Mouse (Mus musculus) layer of hippocampus, postnatal 25 days (tissue): ENCODE measurements around the gene Dapp1. TPM values are rescaled to one million over a fixed set of nuclear protein-coding genes. Genes with fewer than 3 reads are reported as not detected.
"Not testable (repeated sequence)": the region's sequence is repeated elsewhere in the genome, so short reads cannot be mapped to it uniquely, and the experiment has no call there.

ENCODE experiments used
- DNase-seq, 2 experiments: peaks; one replicate each; pipeline ENCODE4 v3.0.0; 2022; ENCODE audit warnings: mixed read lengths in 2 of 2, low spot score in 1 of 2; ENCODE audit errors: extremely low spot score in 1 of 2
- total RNA-seq, 2 experiments: library from RNA; stranded (reverse); gene quantifications; 2 replicates each; pipeline ENCODE4 v1.2.3; 2021

Dapp1 gene
- total RNA-seq, 2 experiments from 2014 or later = 4.3 to 6.7 TPM

DNA sequence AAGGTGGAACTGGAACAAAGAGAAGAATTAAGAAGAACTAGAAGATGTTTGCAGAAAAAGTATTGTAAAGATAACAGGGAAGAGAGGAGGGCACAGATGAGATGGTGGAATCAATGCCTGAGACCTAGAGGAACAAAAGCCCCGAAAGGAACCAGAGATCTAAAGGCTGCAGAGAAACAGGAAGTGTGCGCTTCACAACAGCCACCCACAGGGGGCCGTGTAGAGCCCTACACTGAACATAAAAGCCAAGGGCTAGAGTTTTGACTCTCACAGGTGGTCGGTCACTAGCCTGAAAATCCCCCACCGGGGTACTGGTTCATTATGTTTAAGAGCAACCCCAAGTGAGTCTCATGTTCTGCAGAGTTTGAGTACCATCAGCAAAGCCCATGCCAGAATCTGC lies 11.0 kb upstream of the Dapp1 start:
- DNase-seq = no peak

DNA sequence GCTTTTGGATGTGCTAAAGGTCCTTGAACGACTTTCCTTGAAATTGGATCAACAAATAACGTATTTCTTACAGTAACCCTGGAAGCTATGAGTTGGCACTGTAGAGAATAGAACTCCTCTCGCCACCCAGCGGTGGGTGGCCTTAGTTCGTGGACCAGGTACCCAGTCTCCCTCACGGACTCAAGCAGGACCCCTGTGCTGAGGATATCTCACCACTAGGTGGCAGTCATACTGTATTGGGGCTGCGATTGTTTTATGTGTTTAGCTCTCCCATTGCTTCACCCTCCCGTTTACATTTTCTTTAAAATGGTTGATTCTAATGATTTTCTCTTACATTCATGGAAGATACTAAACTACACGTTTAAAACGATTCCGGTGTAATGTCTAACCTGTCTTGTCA lies 9.8 kb upstream of the Dapp1 start:
- DNase-seq = peak; percentile 21 to 74

DNA sequence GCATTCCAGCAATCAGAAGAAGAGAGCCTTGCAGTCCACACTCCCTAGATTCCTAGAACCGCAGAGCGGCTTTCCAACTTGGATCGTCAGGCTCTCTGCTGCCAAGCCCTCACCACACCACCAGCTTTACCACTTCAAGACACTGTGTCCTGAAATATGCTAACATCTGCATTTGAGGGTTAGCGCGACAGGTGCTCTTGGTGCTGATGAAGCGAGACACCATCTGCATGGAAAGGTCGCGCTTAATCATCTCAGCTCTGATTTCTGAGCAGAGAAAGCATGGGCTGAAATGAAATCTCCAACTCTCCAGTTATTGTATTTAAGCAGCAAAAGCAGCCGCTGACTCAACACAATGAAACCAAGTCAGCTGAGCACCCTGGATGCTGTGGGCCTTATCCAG lies 8.1 kb upstream of the Dapp1 start:
- DNase-seq = no peak

DNA sequence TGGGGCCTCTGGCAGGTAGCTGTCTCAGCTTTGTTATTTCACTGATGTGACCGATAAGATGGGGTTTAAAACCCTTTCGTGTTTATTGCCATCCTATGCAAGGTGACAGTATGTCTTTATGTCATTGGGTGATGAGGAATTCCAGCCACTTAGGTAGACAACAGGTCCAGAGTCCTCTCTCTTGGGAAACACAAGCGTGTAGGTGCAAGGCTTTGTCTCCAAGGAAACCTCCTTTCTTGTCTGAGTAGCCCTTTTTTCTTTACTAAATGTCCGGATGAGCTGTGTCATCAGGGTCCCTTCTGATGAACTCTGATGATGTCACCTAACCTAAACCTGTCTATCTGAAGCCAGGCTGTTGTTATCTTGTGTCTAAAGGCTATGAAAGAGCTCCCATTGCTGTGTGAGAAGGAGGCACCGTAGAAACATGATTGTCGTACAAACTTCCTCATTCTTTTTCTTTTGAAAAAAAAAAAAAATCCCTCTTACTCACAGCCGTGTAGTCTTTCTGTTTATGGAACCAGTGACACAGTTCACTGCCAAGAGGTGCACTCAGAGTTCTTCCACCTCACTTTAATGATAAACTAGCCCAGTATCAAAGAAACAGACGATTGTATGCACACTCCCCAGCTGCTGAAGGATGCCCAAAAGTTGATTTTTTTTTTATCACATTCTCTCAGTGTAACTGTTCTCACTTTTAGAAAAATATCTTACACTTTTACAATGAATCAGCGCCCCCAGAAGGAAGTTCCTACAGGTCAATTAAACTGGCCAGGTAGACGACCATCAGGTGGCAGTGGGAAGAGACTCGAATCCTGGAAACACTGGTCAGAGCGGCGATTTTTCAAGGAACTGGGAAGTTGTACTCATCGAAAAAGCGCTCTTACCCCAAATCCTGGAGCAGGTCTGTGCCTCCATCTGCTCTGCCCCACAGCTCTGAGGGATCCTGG lies 637 bp downstream of the Dapp1 start:
- no peak for DNase-seq

DNA sequence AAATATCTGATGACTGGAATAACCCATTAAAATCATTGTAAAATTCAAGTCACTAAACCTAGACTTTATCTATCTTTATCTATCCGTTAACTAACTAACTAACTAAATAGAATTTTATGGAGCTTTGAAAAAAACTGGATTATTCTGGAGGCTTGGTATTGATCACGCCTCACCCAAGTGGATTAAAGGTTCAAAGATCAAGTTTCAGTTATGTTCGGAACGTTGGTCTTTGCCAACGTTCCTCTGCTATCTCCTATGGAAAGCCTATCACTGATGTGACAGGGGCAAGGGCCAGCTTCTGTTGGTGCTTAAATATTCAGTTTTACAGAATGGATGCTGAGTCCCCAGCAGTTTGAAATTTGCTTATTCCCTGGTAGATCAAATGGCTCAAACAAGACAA lies 3.1 kb downstream of the Dapp1 start:
- no peak for DNase-seq

DNA sequence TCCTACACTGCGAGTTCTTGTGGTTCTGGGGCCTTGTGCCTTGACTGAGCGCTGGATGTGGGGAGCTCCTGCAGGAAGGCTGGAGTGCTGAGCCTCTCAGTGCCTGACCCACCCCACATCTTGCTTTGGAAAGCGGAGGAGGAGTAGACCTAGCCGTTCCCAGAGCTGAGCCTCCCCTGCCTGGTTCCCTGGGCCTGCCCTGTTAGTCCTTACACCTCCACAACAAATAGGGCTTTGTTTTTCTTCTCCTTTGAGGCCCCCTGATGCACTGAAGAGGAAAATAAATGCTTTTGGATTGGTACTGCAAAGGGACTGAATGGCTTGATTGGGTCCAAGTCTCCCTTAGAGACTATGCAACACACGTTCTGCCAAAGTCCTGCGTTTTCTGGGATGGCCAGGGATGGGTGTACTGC lies 3.7 kb downstream of the Dapp1 start:
- DNase-seq = peak in 1 of 2 experiments; percentile 12

DNA sequence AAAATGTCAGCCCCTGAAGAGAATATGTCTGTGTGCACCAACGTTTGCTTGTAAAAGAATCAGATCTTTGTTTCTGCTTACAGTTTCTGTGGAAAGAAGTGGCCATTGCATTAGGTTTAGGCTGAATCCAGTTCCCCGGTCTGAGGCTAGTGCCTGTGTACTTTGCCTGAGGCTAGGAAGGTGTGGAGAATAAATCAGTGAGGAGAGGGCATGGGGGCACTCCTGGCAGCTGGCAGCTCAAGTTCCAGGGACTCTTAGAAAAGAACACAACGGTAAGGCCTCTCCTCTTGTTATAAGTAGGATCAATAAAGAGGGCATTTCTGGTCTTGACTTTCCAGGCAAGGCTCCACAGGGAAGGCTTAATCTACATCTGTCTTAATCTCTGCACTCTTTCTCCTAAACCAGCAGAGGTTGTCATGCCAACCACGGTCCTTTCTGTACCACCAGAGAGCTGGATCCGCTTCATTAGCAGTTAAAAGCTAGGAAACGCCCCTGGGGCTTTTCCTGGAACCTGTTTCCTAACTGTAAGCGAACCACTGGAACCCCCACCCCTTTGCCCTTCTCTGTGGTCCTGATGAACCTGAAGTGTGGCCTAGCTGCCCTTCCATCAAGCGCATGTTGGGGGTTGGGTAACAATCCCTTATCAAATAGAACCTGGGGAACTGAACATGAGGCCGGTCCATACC lies 4.3 kb downstream of the Dapp1 start:
- no peak for DNase-seq

DNA sequence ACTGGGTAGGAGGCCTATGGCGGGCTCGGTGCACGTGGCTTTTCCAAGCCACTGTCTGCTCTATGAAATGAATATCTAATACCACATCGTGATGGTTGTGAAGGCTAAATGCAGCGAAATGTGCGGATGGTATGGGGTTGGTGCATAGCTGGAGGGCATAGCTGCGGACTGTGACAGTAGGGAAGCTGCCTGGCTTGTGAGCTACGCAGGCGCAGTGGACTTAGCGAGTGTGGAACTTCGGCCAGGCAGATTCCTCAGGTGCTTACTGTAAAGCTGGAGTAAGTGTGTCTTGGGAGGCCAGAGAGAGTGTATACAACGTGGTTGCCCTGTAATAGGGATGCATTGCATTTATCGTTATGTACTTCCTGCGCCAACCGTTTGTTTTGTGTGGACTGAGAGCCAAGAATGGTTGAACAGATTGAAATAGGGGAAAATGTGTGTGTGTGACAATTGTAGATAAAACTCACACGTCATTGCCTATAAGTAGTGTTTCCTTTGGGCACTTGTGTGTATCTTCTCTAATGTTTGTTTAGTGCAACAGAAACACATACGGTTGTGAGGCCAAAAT lies 5.4 kb downstream of the Dapp1 start:
- no peak for DNase-seq

DNA sequence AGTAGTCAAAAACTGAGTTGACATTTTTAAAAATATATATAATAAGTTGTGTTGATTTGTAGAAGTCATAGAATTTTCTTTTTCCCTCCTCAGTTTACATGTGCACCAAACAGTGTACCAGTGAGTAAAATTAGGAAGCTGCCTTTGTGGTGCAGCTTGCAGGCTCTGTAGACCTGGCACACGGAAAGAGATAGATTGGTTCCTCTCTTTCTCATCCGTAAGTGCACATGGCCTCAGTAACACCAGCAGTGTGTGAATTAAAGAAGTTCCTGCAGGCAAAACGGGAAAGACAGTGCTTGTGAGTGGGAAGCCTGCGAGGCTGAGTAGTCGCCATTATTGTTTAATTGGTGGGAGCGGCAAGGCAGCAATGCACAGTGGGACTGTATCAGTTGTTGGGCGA lies 5.9 kb downstream of the Dapp1 start:
- DNase-seq = no peak

DNA sequence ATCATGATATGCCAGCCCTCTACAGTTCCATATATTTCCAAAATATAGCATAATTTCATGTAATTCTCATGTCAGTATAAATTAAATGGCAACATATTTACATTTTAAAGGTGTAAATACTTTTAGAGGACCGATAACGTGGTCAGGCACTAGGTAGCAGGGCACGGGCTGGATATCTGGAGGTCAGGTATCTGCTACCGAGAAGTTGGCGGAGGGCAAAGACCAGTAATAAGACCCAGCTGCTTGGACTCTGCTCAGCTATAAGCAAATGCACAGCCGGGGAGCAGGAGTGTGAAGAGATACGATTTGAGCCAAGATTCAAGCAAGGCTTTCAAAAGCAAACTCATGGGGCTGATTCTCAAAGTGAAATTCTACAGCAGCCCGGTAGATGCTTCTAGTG lies 7.0 kb downstream of the Dapp1 start:
- DNase-seq = no peak

DNA sequence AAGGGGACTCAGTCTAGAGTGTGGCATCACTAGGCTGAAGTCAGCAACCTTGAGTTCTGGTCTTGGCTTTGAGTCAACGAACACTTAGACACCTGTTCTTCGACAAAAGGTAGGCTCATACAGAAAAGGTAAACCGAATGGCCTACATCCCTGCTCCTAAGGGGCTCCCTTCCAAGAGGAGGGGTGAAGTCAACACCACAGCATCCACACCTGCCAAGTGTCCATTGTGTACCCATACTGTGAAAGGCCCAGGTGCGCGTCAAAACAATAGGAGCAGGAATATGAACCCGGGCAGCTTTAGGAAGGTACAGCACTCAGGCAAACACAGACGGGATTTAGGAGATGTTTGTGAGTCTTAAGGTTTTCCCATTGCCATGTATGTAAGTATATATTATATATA lies 8.4 kb downstream of the Dapp1 start:
- no peak for DNase-seq

DNA sequence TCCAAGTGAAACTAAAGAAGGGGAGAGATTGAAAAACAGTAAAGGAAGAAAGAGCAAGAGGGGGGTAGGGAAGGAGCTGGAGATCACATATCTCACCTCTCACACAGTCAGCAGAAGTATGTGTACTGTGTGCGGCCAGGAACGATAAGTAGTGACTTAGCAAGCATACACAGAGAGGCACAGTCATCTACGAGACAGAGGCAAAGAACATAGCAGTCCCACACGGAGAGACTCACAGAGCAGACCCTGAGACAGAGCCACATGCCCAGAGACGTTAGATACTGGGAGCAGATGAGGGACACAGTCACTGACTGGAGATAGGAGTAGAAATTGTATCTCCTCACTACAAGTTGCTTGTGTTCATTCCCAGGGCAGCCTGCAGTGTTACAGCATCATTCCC lies 9.1 kb downstream of the Dapp1 start:
- no peak for DNase-seq

DNA sequence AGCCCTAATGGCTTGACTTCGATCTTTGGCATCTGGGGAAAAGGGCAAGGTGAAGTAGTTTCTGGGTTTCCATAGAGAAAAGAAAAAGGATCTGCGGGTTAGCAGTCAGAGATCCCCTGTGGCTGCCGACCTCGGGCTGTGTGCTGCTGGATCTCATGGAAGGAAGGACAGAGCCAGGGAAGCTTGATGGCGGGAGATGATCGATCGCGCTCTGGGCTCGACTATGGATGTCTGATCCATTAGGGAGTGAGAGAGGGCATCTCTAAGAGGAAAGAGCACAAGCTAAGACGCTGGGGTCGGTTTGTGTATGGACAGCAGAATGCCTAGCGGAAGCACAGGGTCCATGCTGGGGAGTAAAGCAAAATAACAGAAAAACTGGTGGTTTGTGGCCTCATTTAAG lies 11.4 kb downstream of the Dapp1 start:
- peak in 1 of 2 experiments; percentile 18 for DNase-seq

DNA sequence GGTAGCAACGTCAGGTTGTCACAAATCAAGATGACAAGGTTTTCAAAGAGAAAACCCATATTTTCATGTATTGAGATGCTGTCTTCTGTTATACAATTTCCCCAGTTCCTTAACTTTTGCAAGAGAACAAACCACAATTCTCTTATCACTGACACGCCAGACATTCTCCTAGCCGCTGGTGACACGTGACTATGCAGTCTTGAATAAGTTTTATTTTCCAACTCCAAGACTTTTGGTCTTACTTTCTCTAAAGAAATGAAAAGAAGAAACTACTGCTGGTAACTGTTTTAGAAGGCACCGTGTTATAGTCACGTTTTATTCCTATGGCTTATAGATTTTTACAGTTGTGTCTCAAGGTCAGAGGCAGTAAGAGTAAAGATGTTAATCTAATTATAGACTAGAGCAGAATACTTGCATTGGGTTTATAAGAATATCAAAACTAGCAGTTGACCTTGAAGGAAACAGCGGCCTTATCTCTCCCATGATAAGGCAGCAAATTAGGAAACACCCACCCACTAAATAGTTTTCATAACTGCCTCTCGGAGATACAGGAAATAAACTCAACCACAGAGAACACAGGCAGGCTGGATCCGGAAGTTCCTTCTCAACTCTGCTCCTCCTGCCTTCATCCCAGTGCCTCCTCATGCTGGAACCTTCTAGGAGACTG lies 12.4 kb downstream of the Dapp1 start:
- no peak for DNase-seq

DNA sequence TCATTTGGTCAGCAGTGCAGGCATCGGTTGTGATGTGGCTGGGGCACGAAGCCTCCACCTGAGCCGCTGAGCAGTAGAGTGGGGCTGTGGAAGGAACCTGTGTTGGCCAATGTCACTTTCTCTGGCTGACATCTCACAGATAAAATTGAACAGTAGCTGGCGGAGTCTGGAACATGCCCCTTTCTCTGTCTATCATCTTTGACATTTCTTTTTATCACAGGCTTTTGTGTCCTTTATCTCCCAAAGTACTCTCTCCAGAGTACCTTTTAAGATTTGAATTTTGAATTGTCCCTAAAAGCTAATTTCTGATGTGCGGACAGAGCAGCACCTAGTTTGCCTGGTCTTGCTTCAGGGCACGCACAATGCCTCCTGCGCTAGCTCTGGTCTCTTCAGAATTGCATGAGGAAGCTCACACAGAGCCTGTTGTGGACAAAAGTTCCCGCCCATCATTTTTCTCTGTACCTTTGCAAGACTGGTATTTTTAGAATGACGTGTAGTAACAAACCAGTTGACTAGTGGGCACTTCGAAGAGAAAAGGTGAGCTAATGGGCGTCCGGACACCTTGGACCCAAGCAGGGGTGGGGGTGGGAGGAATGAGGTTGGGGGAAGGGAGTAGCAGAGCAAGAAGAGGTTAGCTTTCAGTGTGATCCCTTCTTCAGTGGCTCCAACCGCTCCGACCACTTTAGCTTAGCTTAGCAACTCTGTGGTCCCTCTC lies 13.1 kb downstream of the Dapp1 start:
- no peak for DNase-seq

DNA sequence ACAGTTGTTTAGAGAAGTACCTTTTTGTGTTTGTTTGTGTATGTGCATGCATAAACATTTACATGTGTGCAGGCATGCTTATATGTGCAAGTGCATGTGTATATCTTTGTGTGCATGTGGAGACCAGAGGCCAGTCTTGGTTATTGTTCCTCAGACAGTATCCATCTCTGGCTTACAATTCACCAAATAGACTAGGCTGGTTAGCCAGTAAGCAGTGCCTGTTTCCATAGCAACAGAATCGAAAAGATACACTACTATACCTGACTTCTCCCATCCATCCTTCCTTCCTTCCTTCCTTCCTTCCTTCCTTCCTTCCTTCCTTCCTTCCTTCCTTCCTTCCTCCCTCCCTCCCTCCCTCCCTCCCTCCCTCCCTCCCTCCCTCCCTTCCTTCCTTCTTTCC lies 17.3 kb downstream of the Dapp1 start:
- DNase-seq = not testable (repeated sequence)

DNA sequence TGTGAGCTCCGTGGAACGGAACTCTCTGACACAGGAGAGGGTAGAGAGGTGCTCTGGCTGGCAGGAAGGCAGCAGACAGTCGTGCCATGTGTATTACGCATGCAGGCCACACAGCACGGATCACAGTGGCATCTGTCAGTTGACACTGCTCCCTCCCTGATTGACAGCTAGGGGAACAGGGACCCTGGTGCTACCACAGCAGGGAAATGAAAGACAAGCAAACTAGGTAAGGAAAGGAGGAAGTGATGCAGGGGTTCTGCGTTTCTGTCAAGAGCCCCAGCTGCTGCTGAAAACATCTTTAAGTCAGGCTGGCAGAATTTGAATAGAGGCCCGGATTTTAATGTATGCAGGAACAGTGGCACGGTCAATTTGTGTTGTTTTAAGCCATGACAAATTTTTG lies 17.8 kb downstream of the Dapp1 start:
- no peak for DNase-seq

DNA sequence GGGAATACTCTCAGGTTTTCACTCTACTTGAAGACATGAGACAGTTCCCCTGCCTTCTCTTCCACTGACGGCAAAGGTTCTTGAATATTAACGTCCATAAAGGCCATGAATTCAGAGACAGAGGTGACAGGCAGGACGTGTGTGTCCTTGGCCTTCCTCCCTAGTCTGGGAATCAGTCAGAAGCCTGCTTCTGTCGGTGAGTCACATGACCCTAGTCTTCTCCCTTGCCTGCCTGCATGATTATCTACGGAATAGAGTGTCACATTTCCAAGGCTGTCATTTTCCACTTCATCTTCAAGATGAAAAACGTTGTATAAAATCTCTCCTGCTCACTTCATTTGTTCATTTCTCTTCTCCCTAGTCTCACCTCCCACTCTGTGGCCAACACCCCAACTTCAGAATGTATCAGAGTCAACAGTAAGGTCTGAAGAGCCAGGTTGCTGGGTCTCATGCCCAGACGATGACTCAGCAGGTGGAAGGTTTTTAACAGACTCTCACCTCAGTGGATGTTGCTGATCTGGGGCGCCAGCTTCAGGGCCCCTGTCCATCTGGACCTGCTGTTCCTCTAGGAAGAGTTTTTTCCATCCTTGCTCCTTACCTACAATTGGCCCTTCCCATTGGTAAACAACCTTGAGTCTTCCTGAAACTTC lies 19.5 kb downstream of the Dapp1 start:
- no peak for DNase-seq

DNA sequence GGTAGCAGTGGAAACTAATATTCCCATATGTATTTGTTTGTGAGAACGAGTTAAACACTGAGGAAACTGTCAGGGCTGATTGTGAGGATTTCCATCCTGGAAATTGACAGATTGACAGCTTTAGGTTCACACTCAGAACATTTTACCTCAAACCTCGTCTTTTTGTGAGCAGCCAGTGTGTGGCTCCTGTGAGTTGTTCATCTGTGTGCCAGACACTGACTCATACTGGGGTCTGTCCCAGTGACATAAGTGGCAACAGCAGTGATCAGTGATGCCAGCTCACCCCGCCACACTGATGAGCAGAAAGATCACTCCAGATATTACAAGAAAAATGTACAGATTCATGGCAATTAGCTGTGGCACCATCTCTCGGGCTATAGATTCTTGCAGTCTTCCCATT lies 21.9 kb downstream of the Dapp1 start:
- DNase-seq = no peak

DNA sequence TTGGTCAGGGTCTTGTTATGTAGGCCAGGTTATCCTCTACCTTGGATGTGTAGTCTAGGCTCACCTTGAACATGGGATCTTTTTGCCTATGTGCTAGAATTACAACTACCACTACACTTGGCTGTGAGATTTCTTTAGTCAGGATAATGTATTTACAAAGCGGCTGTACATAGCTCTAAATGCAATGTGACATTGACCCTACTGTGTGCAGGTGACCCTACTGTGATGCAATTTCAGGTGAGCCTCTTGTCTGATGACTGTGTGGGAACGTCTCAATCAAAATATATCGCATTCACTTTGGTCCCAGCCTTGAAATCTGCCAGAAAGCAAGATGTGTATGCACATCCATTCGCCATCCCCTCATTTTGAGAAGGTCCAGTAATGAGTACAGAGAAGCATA lies 23.0 kb downstream of the Dapp1 start:
- no peak for DNase-seq
